Mouse (Mus musculus) embryonic facial prominence, embryonic 13.5 days (tissue): Measurements from ENCODE around the gene Cdon. TPM values are rescaled to one million over a fixed set of nuclear protein-coding genes. Genes with fewer than 3 reads are reported as not detected.

Source experiments
- ATAC-seq: fragments of 200-750 bp; cut with Nextera tagmentation; 2 replicates; pipeline ENCODE4 v1.8.0; 2017; ENCODE audit warnings: low read depth; ENCODE audit not compliant: insufficient number of reproducible peaks, insufficient read depth, low FRiP score, low TSS enrichment
- H3K27ac ChIP-seq: fragments of 300-500 bp; sonication (generic); 2 replicates; pipeline ENCODE4 v1.5.1; 2015; ENCODE audit warnings: moderate library complexity, mild to moderate bottlenecking, inconsistent platforms
- H3K27me3 ChIP-seq: fragments of 300-500 bp; sonication (generic); 2 replicates; pipeline ENCODE4 v1.6.1; 2015; ENCODE audit warnings: mild to moderate bottlenecking, inconsistent platforms
- H3K36me3 ChIP-seq: fragments of 300-500 bp; sonication (generic); 2 replicates; pipeline ENCODE4 v1.6.1; 2015; ENCODE audit warnings: mild to moderate bottlenecking, inconsistent platforms
- H3K4me1 ChIP-seq: fragments of 300-500 bp; sonication (generic); 2 replicates; pipeline ENCODE4 v1.6.1; 2015; ENCODE audit warnings: inconsistent platforms
- H3K4me2 ChIP-seq: fragments of 300-500 bp; sonication (generic); 2 replicates; pipeline ENCODE4 v1.6.1; 2015; ENCODE audit warnings: moderate library complexity, mild to moderate bottlenecking, inconsistent platforms
- H3K4me3 ChIP-seq: fragments of 300-500 bp; sonication (generic); 2 replicates; pipeline ENCODE4 v1.5.1; 2015; ENCODE audit warnings: mild to moderate bottlenecking, inconsistent platforms
- H3K9ac ChIP-seq: fragments of 300-500 bp; sonication (generic); 2 replicates; pipeline ENCODE4 v1.6.1; 2015; ENCODE audit warnings: mild to moderate bottlenecking, inconsistent platforms
- H3K9me3 ChIP-seq: fragments of 300-500 bp; sonication (generic); 2 replicates; pipeline ENCODE4 v1.6.1; 2016; ENCODE audit warnings: inconsistent platforms
- WGBS: fragments of 180-500 bp; shearing (Covaris S2); methylation state at CpG from one replicate; pipeline ENCODE4 v1.1.7; 2015; ENCODE audit warnings: mixed read lengths; 5-methylcytosine and 5-hydroxymethylcytosine counted together
- polyA plus RNA-seq: library from polyadenylated mRNA; unstranded; fragments of >200 nt; fragmentation: Nextera tagmentation; extraction: Ambion mirVana; gene quantifications from 2 replicates; pipeline ENCODE4 v1.2.1, GENCODE M21; 2015

Cdon gene
- polyA plus RNA-seq, 1 experiment from 2014 or later, result 20.7 TPM

DNA sequence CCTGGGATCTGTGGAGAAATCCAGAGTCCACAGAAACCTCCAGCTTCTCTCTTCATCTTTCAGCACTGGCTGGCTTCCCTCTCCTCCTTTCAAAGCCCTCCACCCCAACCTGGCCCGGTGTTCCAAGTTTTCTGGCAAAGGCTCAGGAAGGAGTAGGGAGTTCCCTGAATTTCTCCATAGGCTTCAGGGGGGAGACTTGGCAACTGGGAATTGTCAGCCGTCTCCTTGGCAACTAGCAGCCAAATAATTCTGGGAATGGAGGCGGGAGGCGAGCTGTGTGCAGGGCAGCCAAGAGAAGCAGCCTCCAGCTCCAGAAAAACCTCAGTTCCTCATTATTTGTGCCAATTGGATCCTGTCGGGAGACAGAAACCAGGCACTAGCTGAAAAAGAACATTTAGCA lies 102.6 kb downstream of the Cdon start:
- peak; percentile 75 for ATAC-seq
- no peaks in the 10 kb centered on the region for H3K36me3 ChIP-seq
- H3K4me2 ChIP-seq, result peak overlapping the region; percentile 36; the same call in 1 of the 2 replicates
- H3K9ac ChIP-seq, result no peak overlapping the region
- H3K27ac ChIP-seq, result peak overlapping the region; percentile 88
- H3K4me1 ChIP-seq, result peaks cover 30% of the 10 kb centered on the region
- H3K9me3 ChIP-seq, result no peaks in the 10 kb centered on the region
- no peaks in the 10 kb centered on the region for H3K27me3 ChIP-seq
- no peak overlapping the region for H3K4me3 ChIP-seq
- WGBS, result 29% methylated on average over 5 of the region's 5 CpGs

DNA sequence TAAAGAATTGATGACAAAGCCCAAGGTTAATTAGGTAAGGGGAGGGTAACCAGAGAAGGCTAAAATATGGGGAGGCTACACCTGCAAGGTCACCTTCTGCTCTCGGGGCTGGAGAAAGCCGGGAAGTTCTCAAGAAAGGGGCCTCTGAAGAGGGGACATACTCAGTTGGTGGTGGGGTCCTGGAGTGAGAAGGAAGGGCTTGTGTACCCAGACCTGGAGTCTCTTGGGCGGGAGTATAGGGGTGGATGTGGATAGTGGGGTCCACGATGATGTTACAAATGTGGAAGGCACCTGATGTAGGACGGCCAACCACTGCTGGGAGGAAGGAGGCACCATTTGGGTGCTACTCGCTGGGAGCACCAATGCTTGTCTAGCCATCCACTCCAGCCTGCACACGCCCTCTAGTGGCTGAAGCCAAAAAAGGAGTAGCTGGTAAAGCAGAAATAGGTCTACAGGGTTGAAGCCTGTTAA lies 103.0 kb downstream of the Cdon start:
- Histone ChIP-seq H3K4me2 (peak overlapping the region; percentile 36; the same call in 1 of the 2 replicates), H3K4me3 (no peak overlapping the region), H3K27me3 (no peaks in the 10 kb centered on the region), H3K27ac (peak overlapping the region; percentile 88), H3K9me3 (no peaks in the 10 kb centered on the region), H3K9ac (no peak overlapping the region), H3K4me1 (peaks cover 35% of the 10 kb centered on the region), H3K36me3 (no peaks in the 10 kb centered on the region)
- WGBS, result 27% methylated on average over 7 of the region's 7 CpGs
- peak; percentile 79 for ATAC-seq

DNA sequence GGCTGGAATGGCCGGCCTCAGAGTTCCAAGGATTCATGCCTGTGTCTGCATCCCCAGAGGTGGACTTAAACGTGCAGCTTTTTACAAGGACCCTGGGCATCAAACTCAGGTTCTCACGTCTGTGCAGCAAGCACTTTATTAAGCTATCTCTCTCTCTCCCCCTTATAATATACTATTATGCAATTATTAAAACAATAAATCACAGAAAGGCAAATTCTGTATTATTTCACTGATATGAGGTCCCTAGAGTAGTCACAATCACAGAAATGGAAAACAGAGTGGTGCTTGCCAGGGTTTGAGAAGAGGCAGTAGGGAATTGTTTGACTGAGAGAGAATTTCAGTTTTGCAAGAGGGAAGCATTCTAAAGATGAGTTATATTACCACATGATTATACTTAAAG lies 108.2 kb downstream of the Cdon start:
- H3K4me3 ChIP-seq, result no peak overlapping the region
- WGBS, result 32% methylated on average over 3 of the region's 3 CpGs
- no peak for ATAC-seq
- peaks cover 39% of the 10 kb centered on the region for H3K4me1 ChIP-seq
- peak overlapping the region; percentile 71 for H3K27ac ChIP-seq
- H3K27me3 ChIP-seq, result no peaks in the 10 kb centered on the region
- H3K36me3 ChIP-seq, result no peaks in the 10 kb centered on the region
- no peak overlapping the region for H3K9ac ChIP-seq
- H3K9me3 ChIP-seq, result no peaks in the 10 kb centered on the region
- H3K4me2 ChIP-seq, result no peak overlapping the region

DNA sequence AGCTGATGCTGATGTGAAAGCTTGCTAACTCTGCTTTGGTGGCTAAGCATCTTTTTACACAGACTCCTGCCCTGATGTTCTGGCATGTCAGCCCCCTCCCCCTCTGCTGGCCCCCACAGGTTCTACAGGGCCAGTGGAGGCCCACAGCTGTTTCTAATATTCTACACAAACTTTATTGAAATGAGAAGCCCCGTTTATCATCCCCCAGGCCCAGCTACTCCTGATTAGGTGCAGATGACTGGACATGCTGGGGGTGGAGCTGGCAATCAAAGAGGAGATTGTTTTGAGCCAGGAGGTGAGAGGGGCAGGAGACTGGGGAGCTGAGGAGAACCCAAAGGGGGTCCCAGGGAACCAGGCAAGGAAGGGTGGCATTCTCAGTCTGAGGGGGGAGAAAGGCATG lies 108.9 kb downstream of the Cdon start:
- WGBS, result 16% methylated on average over 1 of the region's 1 CpGs
- no peaks in the 10 kb centered on the region for H3K9me3 ChIP-seq
- ATAC-seq, result no peak
- H3K4me3 ChIP-seq, result no peak overlapping the region
- no peaks in the 10 kb centered on the region for H3K36me3 ChIP-seq
- no peak overlapping the region for H3K9ac ChIP-seq
- H3K27ac ChIP-seq, result peak overlapping the region; percentile 64
- H3K4me1 ChIP-seq, result peaks cover 33% of the 10 kb centered on the region
- no peaks in the 10 kb centered on the region for H3K27me3 ChIP-seq
- H3K4me2 ChIP-seq, result peak overlapping the region; percentile 23; the same call in 1 of the 2 replicates

DNA sequence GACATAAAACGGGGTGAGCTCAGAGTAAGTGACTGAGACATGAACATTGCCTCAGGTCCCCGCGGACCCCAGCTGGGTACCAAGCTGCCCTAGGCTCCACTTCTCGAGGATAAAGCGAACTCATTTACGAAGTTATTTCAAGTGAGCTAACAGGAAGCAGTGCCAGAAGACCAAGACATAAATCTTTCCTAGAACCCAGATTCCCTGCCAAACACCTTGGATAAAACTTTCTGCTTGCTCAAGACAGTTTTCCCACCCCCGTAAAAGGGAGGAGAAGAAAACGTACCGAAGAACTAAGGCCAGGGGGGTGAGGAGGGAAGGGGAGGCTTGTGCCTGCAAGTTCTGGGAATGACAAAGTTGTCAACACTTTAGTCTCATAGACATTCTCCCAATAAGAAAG lies 112.3 kb downstream of the Cdon start:
- Histone ChIP-seq H3K4me3 (no peak overlapping the region), H3K27ac (no peak overlapping the region), H3K9ac (no peak overlapping the region), H3K36me3 (no peaks in the 10 kb centered on the region), H3K4me1 (peaks cover 38% of the 10 kb centered on the region), H3K27me3 (no peaks in the 10 kb centered on the region), H3K4me2 (no peak overlapping the region), H3K9me3 (no peaks in the 10 kb centered on the region)
- WGBS, result 71% methylated on average over 9 of the region's 9 CpGs
- no peak for ATAC-seq

DNA sequence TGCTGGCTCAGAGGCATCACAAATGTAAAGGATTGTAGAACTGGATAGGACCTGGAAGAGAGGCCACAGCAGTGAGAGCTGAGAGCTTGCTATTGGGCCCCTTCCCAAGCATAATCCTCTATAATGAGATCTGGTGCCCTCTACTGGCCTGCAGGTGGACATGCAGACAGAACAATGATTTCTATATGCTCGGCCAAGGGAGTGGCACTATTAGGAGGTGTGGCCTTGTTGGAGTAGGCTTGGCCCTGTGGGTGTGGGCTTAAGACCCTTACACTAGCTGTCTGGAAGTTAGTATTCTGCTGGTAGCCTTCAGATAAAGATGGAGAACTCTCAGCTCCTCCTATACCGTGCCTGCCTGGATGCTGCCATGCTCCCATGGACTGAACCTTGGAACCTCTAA lies 114.2 kb downstream of the Cdon start:
- H3K36me3 ChIP-seq, result no peaks in the 10 kb centered on the region
- WGBS, result 9% methylated on average over 2 of the region's 2 CpGs
- no peaks in the 10 kb centered on the region for H3K27me3 ChIP-seq
- no peak overlapping the region for H3K4me3 ChIP-seq
- peaks cover 25% of the 10 kb centered on the region for H3K4me1 ChIP-seq
- no peak overlapping the region for H3K4me2 ChIP-seq
- H3K9ac ChIP-seq, result no peak overlapping the region
- H3K9me3 ChIP-seq, result no peaks in the 10 kb centered on the region
- peak; percentile 76 for ATAC-seq
- H3K27ac ChIP-seq, result no peak overlapping the region

DNA sequence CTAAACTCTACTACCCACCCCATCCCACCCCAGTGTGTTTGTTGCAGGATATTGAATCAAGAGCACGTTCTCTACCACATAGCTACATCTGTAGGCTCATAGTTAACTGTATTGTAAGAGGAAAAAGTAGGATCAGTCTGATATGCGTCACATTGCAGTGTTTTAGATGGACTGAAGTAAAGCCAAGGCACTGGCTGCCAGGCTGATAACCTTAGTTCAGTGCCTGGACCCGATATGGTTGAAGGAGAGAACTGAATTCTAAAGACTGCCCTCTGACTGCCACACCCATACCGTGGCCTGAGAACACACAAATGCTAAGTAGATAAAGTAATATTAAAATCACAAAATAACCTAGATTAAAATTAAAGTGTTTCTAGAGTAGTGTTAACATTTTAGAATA lies 114.9 kb downstream of the Cdon start:
- WGBS, result 61% methylated on average over 4 of the region's 4 CpGs
- Histone ChIP-seq H3K36me3 (no peaks in the 10 kb centered on the region), H3K4me3 (no peak overlapping the region), H3K4me1 (peaks cover 18% of the 10 kb centered on the region), H3K27ac (no peak overlapping the region), H3K27me3 (no peaks in the 10 kb centered on the region), H3K9ac (no peak overlapping the region), H3K4me2 (no peak overlapping the region), H3K9me3 (no peaks in the 10 kb centered on the region)
- ATAC-seq, result no peak

DNA sequence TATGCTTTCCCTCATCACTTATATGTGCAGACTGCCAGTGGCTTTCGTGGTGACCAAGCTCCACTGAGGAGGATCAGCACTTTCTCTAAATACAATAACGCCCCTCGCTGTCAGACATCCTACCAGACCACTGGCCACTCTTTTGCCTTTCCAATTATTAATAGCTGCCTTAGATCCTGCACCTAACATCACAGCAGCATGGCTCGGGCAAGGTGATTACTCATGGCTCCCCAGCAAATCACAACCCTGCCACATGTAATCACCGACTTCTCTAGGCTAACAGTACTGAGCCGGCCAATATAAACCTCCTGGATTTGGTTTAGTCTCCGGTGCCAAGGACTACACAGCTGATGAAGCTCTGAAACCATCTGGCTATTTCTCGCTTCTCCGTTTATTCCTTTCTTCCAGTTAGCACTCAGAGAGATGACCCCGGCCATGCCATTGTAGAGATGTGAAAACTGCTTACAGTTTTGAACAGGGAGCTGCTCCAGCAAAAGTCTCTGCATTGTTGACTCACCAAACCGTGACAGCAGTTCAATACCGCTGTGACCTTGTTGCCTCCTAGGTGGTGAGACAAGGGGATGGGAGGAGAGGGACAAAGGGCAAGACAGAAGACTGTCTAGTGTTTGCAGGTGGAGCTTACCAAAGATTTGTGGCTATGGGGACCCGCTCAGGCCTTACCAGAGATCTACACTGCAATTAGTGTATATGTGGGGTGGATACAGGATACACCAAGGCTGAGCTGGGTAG lies 118.2 kb downstream of the Cdon start:
- Histone ChIP-seq H3K4me3 (no peak overlapping the region), H3K4me1 (peaks cover 11% of the 10 kb centered on the region), H3K4me2 (no peak overlapping the region), H3K9me3 (no peaks in the 10 kb centered on the region), H3K27me3 (no peaks in the 10 kb centered on the region), H3K27ac (no peak overlapping the region), H3K9ac (no peak overlapping the region), H3K36me3 (no peaks in the 10 kb centered on the region)
- 83% methylated on average over 13 of the region's 13 CpGs for WGBS
- no peak for ATAC-seq

DNA sequence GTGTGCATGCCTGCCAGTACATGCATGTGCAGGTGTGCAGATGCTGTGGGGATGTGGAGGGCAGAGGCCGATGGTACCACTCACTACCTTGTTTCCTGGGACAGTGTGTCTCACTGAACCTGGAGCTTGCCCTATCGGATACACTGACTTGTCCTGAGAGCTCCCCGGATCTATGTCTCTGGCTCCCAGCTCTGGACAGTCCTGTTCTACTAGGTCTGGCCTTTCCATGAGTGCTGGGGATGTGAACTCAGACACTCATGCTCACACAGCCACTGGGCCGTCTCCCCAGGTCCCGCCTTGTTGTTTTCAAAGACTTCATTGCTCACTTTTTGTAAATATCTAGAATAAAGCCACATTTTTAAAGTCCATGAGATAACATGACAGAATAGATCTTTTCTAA lies 120.1 kb downstream of the Cdon start:
- H3K36me3 ChIP-seq, result no peaks in the 10 kb centered on the region
- peaks cover 5% of the 10 kb centered on the region; the same call in 1 of the 2 replicates for H3K4me1 ChIP-seq
- no peak overlapping the region for H3K9ac ChIP-seq
- H3K9me3 ChIP-seq, result no peaks in the 10 kb centered on the region
- no peak overlapping the region for H3K4me2 ChIP-seq
- no peak overlapping the region for H3K27ac ChIP-seq
- WGBS, result 71% methylated on average over 5 of the region's 5 CpGs
- no peak for ATAC-seq
- no peak overlapping the region for H3K4me3 ChIP-seq
- H3K27me3 ChIP-seq, result no peaks in the 10 kb centered on the region

DNA sequence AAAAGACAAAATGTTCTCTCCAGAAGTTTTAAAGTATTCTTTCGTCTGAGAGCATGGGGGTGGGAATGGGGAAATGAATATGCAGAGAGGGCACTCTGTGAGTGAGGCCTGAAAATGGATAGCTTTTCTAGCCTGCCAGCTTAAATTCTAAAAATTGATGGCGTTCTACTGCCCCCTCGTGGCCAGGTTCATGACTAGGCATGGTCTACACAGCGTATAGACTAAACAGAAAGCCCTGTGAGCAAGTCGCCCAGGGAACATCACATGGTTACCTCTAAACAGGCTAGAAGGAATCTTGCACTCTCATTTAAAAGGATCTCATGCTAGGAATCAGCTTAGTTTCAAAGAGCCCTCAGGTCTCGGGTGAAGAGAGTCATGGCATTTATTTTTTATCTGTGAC lies 120.6 kb downstream of the Cdon start:
- ATAC-seq, result peak; percentile 80; the same call in 1 of the 2 replicates
- Histone ChIP-seq H3K9me3 (no peaks in the 10 kb centered on the region), H3K4me2 (no peak overlapping the region), H3K9ac (no peak overlapping the region), H3K4me1 (peaks cover 5% of the 10 kb centered on the region; the same call in 1 of the 2 replicates), H3K4me3 (no peak overlapping the region), H3K27me3 (no peaks in the 10 kb centered on the region), H3K36me3 (no peaks in the 10 kb centered on the region), H3K27ac (no peak overlapping the region)
- WGBS, result 5% methylated on average over 6 of the region's 6 CpGs

DNA sequence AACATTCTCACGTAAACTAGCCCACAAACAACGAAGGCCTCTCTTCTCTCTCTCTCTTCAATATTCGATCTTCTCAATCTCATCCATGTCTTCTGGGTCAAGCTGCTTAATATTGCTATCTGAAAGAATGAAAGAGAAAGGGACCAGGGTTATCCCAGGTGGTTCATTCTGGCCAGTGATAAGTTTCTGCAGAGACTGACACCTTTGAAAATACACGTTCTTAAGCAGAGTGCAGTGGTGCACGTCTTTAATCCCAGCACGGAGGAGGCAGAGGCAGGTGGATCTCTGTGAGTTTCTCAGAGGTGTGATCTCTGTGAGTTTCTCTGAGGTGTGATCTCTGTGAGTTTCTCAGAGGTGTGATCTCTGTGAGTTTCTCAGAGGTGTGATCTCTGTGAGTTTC lies 121.0 kb downstream of the Cdon start:
- Histone ChIP-seq H3K4me1 (peaks cover 5% of the 10 kb centered on the region; the same call in 1 of the 2 replicates), H3K36me3 (no peaks in the 10 kb centered on the region), H3K27ac (no peak overlapping the region), H3K4me3 (no peak overlapping the region), H3K9me3 (no peaks in the 10 kb centered on the region), H3K9ac (no peak overlapping the region), H3K27me3 (no peaks in the 10 kb centered on the region), H3K4me2 (no peak overlapping the region)
- 67% methylated on average over 6 of the region's 6 CpGs for WGBS
- no peak for ATAC-seq

DNA sequence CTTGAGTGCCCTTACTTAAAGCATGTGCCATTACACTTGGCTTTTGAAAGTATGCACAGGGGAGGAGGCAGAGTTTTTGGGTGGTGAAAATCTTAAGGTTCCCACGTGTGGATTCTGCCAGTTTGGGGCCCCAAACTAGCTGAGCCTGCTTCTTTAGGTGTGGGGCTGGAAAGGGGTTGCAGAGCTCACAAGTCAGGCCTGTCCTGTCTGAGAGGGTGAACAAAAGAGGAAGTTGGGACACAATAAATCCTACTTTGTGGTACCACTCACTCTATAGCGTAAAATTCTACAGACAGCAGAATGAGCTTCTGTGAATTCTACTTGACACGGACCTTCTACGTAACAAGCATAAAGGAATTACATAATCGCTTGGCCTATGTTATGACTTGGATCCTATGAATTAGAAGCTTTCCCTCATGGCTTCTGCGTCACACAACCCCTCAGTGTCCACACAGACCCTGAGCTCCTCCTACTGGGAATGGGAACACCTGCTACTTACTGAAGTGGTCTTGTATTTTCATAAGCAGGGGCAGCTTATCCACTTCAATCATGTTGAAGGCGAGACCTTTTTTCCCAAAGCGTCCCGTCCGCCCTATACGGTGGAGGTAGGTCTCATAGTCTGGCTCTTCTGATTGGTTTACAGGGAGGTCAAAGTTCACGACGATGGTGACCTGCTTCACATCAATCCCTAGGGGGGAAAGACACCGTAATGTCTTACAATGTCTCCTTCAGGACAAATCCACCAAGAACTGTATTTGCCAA lies 122.4 kb downstream of the Cdon start:
- Histone ChIP-seq H3K4me1 (peaks cover under 1% of the 10 kb centered on the region; the same call in 1 of the 2 replicates), H3K4me2 (no peak overlapping the region), H3K9ac (no peak overlapping the region), H3K27ac (no peak overlapping the region), H3K4me3 (no peak overlapping the region), H3K36me3 (no peaks in the 10 kb centered on the region), H3K27me3 (no peaks in the 10 kb centered on the region), H3K9me3 (no peaks in the 10 kb centered on the region)
- WGBS, result 81% methylated on average over 14 of the region's 14 CpGs
- no peak for ATAC-seq
